Mouse (Mus musculus) liver, embryonic 14.5 days (tissue): Measurements from ENCODE around the gene Suz12. TPM values are rescaled to one million over a fixed set of nuclear protein-coding genes. Genes with fewer than 3 reads are reported as not detected.

Experiments used
- ATAC-seq: fragments of 200-750 bp; cut with Nextera tagmentation; 2 replicates; pipeline ENCODE4 v1.8.0; 2017; ENCODE audit warnings: moderate number of reproducible peaks, mild to moderate bottlenecking, moderate library complexity; ENCODE audit not compliant: insufficient read depth
- DNase-seq, 3 experiments: peaks; one replicate each; pipeline ENCODE4 v3.0.0-alpha.2; 2012 to 2013; ENCODE audit warnings: low read depth in 3 of 3, low spot score in 3 of 3
- H3K27ac ChIP-seq: fragments of 300-500 bp; sonication (generic); 2 replicates; pipeline ENCODE4 v1.5.1; 2014; ENCODE audit warnings: moderate library complexity, mild to moderate bottlenecking, control low read depth, inconsistent platforms
- H3K27me3 ChIP-seq: fragments of 300-500 bp; sonication (generic); 2 replicates; pipeline ENCODE4 v1.6.1; 2014; ENCODE audit warnings: mild to moderate bottlenecking, low read length, moderate library complexity; ENCODE audit not compliant: control insufficient read depth, insufficient read depth
- H3K36me3 ChIP-seq: fragments of 300-500 bp; sonication (generic); replicated peaks from 2 replicates; pipeline ENCODE4 v1.6.1; 2014; ENCODE audit warnings: low read depth; ENCODE audit not compliant: control insufficient read depth, insufficient read depth
- H3K4me1 ChIP-seq, 2 experiments: fragments of 200-500 bp in 1 of 2; fragments of 300-500 bp in 1 of 2; sonication (generic) in 1 of 2; replicated peaks; 2 replicates each; pipeline ENCODE4 v1.6.1; 2012 to 2014; ENCODE audit warnings: antibody characterized with exemption in 1 of 2, inconsistent platforms in 1 of 2, low read length in 1 of 2; ENCODE audit not compliant: control insufficient read depth in 2 of 2, insufficient read depth in 2 of 2
- H3K4me2 ChIP-seq: fragments of 300-500 bp; sonication (generic); 2 replicates; pipeline ENCODE4 v1.6.1; 2014; ENCODE audit warnings: low read depth, mild to moderate bottlenecking, control low read depth, moderate library complexity
- H3K4me3 ChIP-seq, 2 experiments: fragments of 200-500 bp in 1 of 2; fragments of 300-500 bp in 1 of 2; sonication (generic) in 1 of 2; 2 replicates each; pipeline ENCODE4 v1.5.1; 2012 to 2014; ENCODE audit warnings: low read depth in 2 of 2, low read length in 2 of 2, mild to moderate bottlenecking in 2 of 2, control low read depth in 1 of 2, inconsistent platforms in 1 of 2, moderate library complexity in 1 of 2; ENCODE audit not compliant: insufficient read depth in 1 of 2
- H3K9ac ChIP-seq: fragments of 300-500 bp; sonication (generic); replicated peaks from 2 replicates; pipeline ENCODE4 v1.6.1; 2014; ENCODE audit warnings: mild to moderate bottlenecking, control low read depth, moderate library complexity
- H3K9me3 ChIP-seq: fragments of 300-500 bp; sonication (generic); 2 replicates; pipeline ENCODE4 v1.6.1; 2016; ENCODE audit warnings: low read length, mixed read lengths; ENCODE audit not compliant: control insufficient read depth
- CTCF ChIP-seq: IDR thresholded peaks from 2 replicates; pipeline ENCODE4 v1.5.1; 2016; ENCODE audit warnings: antibody characterized with exemption, low read depth, control low read depth
- EP300 ChIP-seq: IDR thresholded peaks from 2 replicates; pipeline ENCODE4 v1.6.1; 2016; ENCODE audit warnings: antibody characterized with exemption, low read depth
- WGBS: fragments of 180-500 bp; shearing (Covaris S2); extraction: QIAGEN DNeasy Blood & Tissue Kit; methylation state at CpG from one replicate; pipeline ENCODE4 v1.1.7; 2014; ENCODE audit not compliant: insufficient replicate concordance; 5-methylcytosine and 5-hydroxymethylcytosine counted together
- polyA plus RNA-seq, 2 experiments: library from polyadenylated mRNA; depleted of rRNA in 1 of 2; stranded (reverse) in 1 of 2; unstranded in 1 of 2; fragments of >200 nt; fragmentation: Nextera tagmentation in 1 of 2; extraction: Ambion mirVana in 1 of 2; gene quantifications; 2 replicates each; pipeline versions ENCODE4 v1.2.1 to v1.2.3; 2012 to 2014

Suz12 gene
- polyA plus RNA-seq, 2 experiments = 18.1 to 23.2 TPM

DNA sequence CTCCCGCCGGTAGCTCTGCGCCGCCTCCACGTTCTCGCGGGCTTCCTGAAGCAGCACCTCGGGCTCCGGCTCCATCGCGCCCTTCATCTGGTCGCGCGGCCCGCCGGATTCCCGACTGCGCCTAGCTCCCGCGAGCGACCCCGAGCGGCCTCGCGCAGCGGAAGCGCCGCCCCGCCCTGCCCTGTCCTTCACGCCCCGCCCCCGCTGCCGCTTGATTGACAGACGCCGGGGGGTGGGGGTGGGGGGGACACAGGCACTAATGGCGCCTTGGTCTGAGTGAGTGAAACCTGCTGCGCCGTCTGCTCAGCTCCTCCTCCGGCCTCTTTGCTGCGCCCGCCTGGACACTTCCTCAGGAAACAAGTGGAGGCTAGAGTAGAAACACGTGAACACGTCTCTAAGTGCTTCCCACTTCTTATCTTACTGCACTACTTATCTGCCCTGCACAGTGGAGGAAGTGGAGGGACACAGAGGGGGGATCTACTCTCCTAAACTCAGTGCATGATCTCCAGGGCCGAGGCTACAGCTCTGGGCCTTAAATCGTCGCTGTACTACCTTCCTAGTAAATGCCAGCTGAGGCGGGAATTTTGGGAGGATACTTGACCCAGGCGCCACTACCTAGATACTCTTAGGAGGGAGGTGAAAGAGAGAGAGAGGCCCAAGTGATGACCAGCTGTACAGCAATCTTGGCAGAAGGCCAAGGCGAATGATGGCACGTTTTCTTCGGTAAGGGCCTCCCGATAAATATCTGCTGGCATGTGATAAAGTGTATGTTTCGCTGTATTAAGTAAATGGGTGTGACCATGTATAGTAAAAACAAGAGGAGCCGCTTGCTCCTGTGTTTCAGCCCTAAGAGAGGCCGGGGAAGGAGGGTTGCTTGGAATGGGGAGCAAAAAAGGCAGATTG lies 88.2 kb downstream of the Suz12 start, which contains the start of gene Crlf3:
Gene Crlf3 (minus strand): TSS at position 166 of the 903 bp plus-strand sequence.
- peak within 1 kb of the TSS; percentile 97 for H3K9ac ChIP-seq
- 1% methylated on average over 55 of the region's 55 CpGs for WGBS
- peak; percentile 93 for ATAC-seq
- peaks cover 19% of the 10 kb centered on the region for H3K36me3 ChIP-seq
- H3K9me3 ChIP-seq = no peaks in the 10 kb centered on the region
- peak within 1 kb of the TSS; percentile 86 for H3K4me2 ChIP-seq
- H3K27me3 ChIP-seq = no peaks in the 10 kb centered on the region
- peak within 1 kb of the TSS; percentile 89 to 99 for H3K4me3 ChIP-seq
- peak; percentile 92 to 95 (median 94) for DNase-seq
- TF ChIP-seq EP300 = peak; percentile 87; the same call in 1 of the 2 replicates
- TF ChIP-seq CTCF = no peak
- H3K27ac ChIP-seq = peak within 1 kb of the TSS; percentile 97
- H3K4me1 ChIP-seq = peaks cover 26 to 28% of the 10 kb centered on the region in 2 experiments

DNA sequence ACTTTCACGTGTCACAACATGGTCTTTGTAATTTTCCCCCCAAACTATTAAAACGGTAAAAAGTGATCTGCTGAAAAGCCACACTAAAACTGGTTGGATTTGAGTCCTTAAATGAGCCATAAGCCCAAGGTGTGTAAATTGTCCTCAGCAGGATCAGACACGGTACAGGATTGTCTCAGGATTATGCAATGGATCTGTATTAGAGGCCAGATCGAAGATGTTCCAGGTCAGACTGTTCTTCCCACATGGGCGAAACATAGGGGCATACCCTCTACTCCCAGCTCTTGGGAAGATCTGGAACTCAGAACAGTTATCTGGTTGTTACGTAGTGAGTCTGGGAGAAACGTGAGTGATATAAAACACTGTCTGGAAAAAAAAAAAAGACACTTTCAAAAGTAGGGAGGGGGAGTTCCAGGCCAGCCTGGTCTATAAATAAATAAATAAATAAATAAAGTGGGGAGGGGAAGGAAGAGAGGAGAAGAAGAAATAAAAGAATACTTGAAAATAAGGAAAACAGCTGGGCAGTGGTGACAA lies 88.9 kb downstream of the Suz12 start:
- 19% methylated on average over 7 of the region's 7 CpGs for WGBS
- peak overlapping the region; percentile 89 to 99 for H3K4me3 ChIP-seq
- H3K27me3 ChIP-seq = no peaks in the 10 kb centered on the region
- H3K4me2 ChIP-seq = peak overlapping the region; percentile 86
- H3K27ac ChIP-seq = peak overlapping the region; percentile 97
- TF ChIP-seq CTCF (no peak), EP300 (no peak)
- ATAC-seq (no peak), DNase-seq (no peak)
- peaks cover 18% of the 10 kb centered on the region for H3K36me3 ChIP-seq
- H3K9ac ChIP-seq = peak overlapping the region; percentile 97
- H3K4me1 ChIP-seq = peaks cover 26 to 28% of the 10 kb centered on the region in 2 experiments
- H3K9me3 ChIP-seq = no peaks in the 10 kb centered on the region

Other genes starting within 250 kb of the Suz12 start
- gene Utp6, start 30.7 kb upstream of the Suz12 start, polyA plus RNA-seq (2012; rRNA removed) = 6.2 and 11.1 TPM in 2 replicates
- gene Utp6, start 30.7 kb upstream of the Suz12 start, polyA plus RNA-seq (2014; fragmentation: Nextera tagmentation; extraction: Ambion mirVana) = 23.2 and 30.1 TPM in 2 replicates
- 32.4 and 49.4 TPM in 2 replicates for gene Crlf3, start 87.9 kb downstream of the Suz12 start, polyA plus RNA-seq (2012; rRNA removed)
- 81.1 and 84.2 TPM in 2 replicates for gene Crlf3, start 87.9 kb downstream of the Suz12 start, polyA plus RNA-seq (2014; fragmentation: Nextera tagmentation; extraction: Ambion mirVana)
- 7.1 and 10.9 TPM in 2 replicates for gene Atad5, start 96.3 kb downstream of the Suz12 start, polyA plus RNA-seq (2012; rRNA removed)
- gene Atad5, start 96.3 kb downstream of the Suz12 start, polyA plus RNA-seq (2014; fragmentation: Nextera tagmentation; extraction: Ambion mirVana) = 11.6 and 11.8 TPM in 2 replicates
- gene Tefm, start 149.1 kb downstream of the Suz12 start, polyA plus RNA-seq (2012; rRNA removed) = 6.1 and 7.5 TPM in 2 replicates
- gene Tefm, start 149.1 kb downstream of the Suz12 start, polyA plus RNA-seq (2014; fragmentation: Nextera tagmentation; extraction: Ambion mirVana) = 12.5 and 14.2 TPM in 2 replicates
- 1.5 and 2.4 TPM in 2 replicates for gene Adap2, start 161.0 kb downstream of the Suz12 start, polyA plus RNA-seq (2012; rRNA removed)
- gene Adap2, start 161.0 kb downstream of the Suz12 start, polyA plus RNA-seq (2014; fragmentation: Nextera tagmentation; extraction: Ambion mirVana) = 3.9 and 4.7 TPM in 2 replicates
- gene Rnf135, start 190.7 kb downstream of the Suz12 start, polyA plus RNA-seq (2012; rRNA removed) = 1.7 and 2.2 TPM in 2 replicates
- gene Rnf135, start 190.7 kb downstream of the Suz12 start, polyA plus RNA-seq (2014; fragmentation: Nextera tagmentation; extraction: Ambion mirVana) = 2.5 and 3.4 TPM in 2 replicates
- gene Rhot1, start 215.9 kb downstream of the Suz12 start, polyA plus RNA-seq (2012; rRNA removed) = 8.3 and 11.6 TPM in 2 replicates
- 21.6 and 25.6 TPM in 2 replicates for gene Rhot1, start 215.9 kb downstream of the Suz12 start, polyA plus RNA-seq (2014; fragmentation: Nextera tagmentation; extraction: Ambion mirVana)